Mouse (Mus musculus): ENCODE results near the gene Stx18. TPM values are rescaled to one million over a fixed set of nuclear protein-coding genes. Genes with fewer than 3 reads are reported as not detected.

Gene Stx18
- polyA plus RNA-seq, 1 experiment from 2014 or later: 37.1 TPM

DNA sequence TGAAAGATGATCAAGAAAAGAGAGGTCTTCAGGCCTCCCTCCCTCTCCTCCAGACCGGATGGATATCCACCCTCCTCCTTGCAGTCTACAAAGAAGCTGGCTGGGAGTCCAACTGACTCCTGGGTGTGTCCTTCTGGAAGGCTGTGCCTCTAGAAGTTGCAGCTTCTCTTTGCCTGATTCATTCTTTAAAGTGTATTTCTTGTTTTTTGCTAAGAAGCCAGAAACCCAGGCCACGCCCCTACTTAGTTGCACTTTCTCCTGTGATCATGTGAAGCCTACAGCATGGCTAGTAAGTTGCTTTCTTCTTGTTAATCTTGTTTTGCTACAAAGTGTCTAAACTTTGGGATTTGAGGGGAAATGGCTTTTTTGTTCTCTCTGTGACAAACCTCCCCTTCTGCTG is 148.5 kb downstream of the Stx18 start:
- Histone ChIP-seq H3K9me3 (no peaks in the 10 kb centered on the region), H3K4me2 (no peak overlapping the region), H3K9ac (no peak overlapping the region), H3K27ac (no peak overlapping the region), H3K4me3 (no peak overlapping the region), H3K4me1 (replicated peaks) (no peaks in the 10 kb centered on the region), H3K36me3 (no peaks in the 10 kb centered on the region), H3K27me3 (no peaks in the 10 kb centered on the region)
- 90% methylated on average over 2 of the region's 2 CpGs for WGBS
- ATAC-seq (ENCODE audit: low FRiP score): no peak

Other genes starting within 250 kb of the Stx18 start
- gene Msx1, start 214.2 kb upstream of the Stx18 start, polyA plus RNA-seq (2015; fragmentation: Nextera tagmentation; extraction: Ambion mirVana): 28.6 and 59.6 TPM in 2 replicates
- 1,020 and 1,085 TPM in 2 replicates for gene Nsg1, start 121.2 kb downstream of the Stx18 start, polyA plus RNA-seq (2015; fragmentation: Nextera tagmentation; extraction: Ambion mirVana)
- 20.4 and 23.6 TPM in 2 replicates for gene Zbtb49, start 181.7 kb downstream of the Stx18 start, polyA plus RNA-seq (2015; fragmentation: Nextera tagmentation; extraction: Ambion mirVana)
- gene Lyar, start 181.7 kb downstream of the Stx18 start, polyA plus RNA-seq (2015; fragmentation: Nextera tagmentation; extraction: Ambion mirVana): 55.7 and 58.4 TPM in 2 replicates
- 101 and 104 TPM in 2 replicates for gene Tmem128, start 221.4 kb downstream of the Stx18 start, polyA plus RNA-seq (2015; fragmentation: Nextera tagmentation; extraction: Ambion mirVana)
- not detected in 2 replicates for gene Otop1, start 237.2 kb downstream of the Stx18 start, polyA plus RNA-seq (2015; fragmentation: Nextera tagmentation; extraction: Ambion mirVana)

Data from hindbrain, embryonic 13.5 days (tissue).